Mouse (Mus musculus): ENCODE measurements around the gene Per3. TPM values are rescaled to one million over a fixed set of nuclear protein-coding genes. Genes with fewer than 3 reads are reported as not detected.
"Not testable (repeated sequence)": the region's sequence is repeated elsewhere in the genome, so short reads cannot be mapped to it uniquely, and the experiment has no call there.

The Per3 gene
- total RNA-seq, 2 experiments from 2014 or later: 1.7 to 2.3 TPM

DNA sequence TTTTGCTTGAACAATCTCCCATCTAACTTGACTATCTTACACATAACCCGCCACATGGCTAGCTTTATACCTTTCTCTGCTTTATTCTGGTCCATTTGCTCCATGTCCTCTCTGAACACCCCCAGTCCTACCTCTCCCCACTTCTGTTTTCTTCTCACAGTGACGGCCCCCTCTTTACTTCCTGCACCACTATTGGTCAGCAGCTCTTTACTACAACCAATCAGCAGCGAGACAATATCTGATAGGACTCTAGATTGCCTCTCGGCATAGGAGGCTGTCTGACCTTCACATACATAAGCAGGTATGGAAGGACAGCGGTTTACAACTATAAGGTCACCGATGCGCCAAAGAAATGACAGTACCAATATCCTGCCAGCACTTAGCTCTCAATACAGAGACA, 7.9 kb downstream of the Per3 start:
- no peak for ATAC-seq (replicated peaks; ENCODE audit: low FRiP score, poor library complexity, severe bottlenecking)

DNA sequence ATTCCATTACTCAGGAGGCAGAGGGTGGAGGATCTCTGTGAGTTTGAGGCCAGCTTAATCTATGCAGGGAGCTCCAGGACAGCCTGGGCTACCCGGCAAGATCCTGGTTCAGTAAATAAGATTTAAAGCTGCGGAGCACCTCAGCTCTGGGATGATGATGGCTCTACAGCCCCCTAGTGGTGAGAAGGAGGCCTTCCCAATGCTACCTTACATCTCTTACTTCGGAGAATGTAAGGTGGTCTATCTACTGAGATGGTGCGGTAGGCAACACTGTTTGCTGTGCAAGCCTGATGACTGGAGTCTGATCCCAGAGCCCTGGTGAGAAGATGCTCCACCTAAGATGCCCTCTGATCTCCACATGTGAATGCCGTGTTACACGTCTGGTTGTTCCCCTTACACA, 17.5 kb downstream of the Per3 start:
- ATAC-seq (replicated peaks; ENCODE audit: low FRiP score, poor library complexity, severe bottlenecking): 0 out of 2 replicates have a peak, but pooled peaks have one; percentile 58

DNA sequence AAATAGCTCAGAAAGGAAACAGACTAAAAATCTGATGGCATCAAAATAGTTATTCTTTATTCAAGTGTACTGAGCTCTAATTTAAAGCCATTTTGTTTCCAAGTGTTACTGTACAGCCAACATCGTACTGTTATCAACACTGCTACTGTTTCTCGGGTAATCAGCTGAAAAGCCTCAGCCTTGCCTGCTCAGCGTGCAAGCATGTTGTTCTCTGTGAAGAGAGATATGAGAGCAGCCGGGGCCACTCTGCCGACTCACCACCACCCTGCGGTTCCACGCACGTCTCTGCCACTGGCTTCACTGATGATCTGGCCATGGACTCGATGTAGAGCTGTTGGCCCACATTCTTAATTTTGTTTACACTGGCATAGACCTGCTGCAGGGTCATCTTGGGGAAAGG, 20.3 kb downstream of the Per3 start:
- ATAC-seq (replicated peaks; ENCODE audit: low FRiP score, poor library complexity, severe bottlenecking): no peak

DNA sequence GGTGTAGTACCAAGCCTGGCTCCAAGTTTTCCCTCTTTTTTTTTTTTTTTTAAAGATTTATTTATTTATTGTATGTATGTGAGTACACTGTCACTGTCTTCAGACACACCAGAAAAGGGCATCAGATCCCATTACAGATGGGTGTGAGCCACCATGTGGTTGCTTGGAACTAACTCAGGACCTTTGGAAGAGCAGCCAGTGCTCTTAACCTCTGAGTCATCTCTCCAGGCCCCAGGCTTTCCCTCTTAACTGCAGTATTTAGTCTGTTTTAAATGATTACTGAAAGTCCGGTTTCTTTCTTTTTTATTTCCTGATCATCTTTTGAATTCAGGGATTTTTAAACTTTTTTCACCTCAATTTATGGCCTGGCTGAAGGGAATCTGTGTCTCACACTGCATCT, 27.1 kb downstream of the Per3 start:
- ATAC-seq (replicated peaks; ENCODE audit: low FRiP score, poor library complexity, severe bottlenecking): not testable (repeated sequence)

DNA sequence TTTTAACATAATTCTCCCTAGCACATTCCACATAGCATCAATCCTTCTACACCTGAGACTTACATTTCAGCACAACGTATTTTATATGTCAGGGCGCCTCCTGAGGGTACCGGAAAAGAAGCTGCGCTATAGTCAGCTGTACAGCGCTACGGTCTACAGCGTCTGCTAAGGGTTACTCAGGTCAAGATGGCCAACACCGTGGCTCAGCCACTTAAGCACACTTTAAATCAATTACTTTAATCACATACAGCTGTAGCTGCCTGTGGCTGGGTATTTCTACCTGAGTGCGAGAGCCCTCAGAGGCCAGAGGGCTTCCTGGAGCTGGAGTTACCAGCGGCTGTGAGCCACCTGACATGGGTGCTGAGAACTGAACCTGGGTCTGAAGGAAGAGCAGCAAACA, 28.5 kb downstream of the Per3 start:
- ATAC-seq (replicated peaks; ENCODE audit: low FRiP score, poor library complexity, severe bottlenecking): no peak

DNA sequence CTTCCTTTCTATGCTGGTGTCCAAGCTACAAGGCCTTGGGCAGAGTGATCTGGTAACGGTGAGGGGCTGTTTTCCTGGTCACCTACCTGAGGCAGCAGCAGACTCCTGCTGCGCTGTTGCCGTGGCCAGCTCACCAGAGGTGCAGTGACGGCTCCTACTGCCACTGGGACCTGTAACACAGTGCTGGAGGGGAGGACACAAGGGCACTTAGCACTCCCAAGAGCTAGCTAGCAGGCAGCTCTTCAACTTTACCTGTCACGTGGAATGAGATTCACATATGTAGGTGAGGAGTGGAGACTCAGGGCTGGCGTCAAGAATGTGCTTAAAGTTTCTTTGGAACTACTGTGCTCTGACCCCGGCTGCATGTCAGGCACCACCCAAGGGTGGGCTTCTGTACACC, 34.1 kb downstream of the Per3 start:
- ATAC-seq (replicated peaks; ENCODE audit: low FRiP score, poor library complexity, severe bottlenecking): no peak

DNA sequence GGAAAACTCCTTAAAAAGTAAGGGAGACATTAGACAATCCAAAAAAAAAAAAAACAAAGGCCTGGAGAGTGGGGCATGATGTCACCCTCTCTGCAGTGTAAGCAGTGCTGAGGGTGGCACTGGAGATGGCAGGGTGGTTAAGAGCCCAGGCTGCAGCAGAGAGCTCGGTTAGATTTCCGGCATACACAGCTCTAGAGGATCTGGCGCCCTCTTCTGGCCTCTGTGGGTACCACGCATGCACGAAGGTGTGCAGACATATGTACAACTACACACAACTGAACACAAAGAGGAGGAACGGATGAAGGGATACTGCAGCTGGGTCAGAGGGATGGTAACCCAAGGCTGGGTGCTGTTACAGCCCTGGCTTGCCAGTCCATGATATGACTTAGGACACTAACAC, 37.5 kb downstream of the Per3 start:
- ATAC-seq (replicated peaks; ENCODE audit: low FRiP score, poor library complexity, severe bottlenecking): peak; percentile 64; the same call in 1 of the 2 replicates

DNA sequence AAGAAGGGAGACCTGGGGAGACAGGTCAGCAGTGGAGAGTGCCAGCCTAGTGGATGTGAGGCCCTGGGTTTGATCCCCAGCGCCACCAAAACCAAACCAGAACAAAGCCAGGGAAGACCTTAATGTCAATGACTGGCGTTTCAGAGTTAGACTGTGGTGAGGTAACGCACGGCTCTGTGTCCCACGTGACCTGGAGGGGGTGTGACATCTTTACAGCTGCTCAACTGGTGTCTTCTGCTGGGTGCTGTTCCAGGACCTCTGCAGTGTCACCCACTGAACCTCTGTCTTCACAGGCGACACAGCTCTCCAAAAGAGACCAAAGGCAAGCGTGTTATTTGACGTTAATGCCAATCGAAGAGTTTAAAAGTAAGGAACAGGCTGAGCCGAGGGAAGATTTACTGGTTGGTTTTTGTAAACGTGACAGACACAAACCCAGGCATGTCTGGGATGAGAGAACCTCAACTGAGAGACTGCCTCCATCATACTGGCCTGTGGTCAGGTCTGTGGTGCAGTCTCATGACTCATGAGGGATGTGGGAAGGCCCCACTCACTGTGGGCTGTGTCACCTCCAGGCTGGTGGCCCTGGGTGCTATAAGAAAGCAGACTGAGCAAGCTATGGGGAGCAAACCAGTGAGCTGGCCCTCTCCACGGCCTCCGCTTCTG, 38.7 kb downstream of the Per3 start:
- ATAC-seq (replicated peaks; ENCODE audit: low FRiP score, poor library complexity, severe bottlenecking): no peak

DNA sequence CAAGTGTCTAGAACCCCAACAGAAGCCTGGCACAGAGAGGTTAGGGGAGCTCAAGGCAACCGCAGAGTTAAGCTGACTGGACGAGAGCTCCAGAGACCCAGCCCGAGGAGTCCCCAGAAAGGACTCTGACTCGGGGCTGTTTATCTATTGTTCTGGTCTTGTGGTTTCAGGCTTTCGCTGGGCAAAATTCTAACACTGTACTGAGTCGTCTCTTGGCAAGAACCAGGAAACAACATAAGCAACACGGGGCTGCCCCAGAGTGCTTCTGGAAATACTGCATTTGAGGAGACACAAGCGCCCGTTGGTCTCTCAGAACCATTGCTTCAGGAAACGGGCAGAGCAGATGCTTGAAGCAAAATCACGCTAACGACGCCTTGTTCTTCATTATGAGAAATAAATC, 43.1 kb downstream of the Per3 start:
- no peak for ATAC-seq (replicated peaks; ENCODE audit: low FRiP score, poor library complexity, severe bottlenecking)

DNA sequence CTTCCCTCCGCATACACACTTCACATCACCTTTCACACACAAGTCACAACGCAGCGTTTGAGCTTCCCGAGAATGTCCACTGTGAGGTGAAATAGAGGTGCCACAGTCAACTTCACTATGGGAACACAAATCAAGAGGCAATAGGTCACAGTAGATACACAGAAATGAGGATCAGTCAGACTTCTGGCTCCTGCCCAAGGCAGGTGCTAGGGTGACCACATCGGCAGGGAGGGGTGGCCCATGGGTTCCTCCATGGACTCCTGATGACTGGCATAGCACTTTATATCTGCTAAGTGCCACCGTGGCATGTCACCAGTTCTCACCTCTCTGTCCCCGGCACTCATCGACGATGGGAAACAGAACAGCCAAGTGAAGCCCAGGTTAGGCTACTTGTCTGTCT, 45.8 kb downstream of the Per3 start:
- ATAC-seq (replicated peaks; ENCODE audit: low FRiP score, poor library complexity, severe bottlenecking): no peak

DNA sequence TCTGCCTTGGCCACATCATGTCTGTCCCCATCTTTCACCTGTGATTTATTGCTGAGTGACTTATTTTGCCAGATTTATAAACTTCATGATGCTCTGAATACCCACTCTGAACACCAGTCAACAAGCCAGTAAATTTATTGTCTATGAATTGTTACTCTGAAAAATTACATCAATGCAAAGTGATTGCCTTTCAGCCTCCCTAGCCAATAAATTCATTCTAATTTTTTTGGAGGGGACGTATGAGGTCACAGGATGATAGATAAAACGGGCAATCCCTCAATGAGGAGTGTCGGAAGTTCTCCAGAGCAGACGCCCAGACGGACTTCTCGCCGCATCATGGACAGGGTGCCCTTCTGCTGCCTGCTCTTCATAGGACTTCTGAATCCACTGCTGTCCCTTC, 47.7 kb downstream of the Per3 start, which contains the start of gene Uts2:
TSS of gene Uts2 (plus strand) at position 301 of the 400 bp plus-strand sequence.
- no peak for ATAC-seq (replicated peaks; ENCODE audit: low FRiP score, poor library complexity, severe bottlenecking)

DNA sequence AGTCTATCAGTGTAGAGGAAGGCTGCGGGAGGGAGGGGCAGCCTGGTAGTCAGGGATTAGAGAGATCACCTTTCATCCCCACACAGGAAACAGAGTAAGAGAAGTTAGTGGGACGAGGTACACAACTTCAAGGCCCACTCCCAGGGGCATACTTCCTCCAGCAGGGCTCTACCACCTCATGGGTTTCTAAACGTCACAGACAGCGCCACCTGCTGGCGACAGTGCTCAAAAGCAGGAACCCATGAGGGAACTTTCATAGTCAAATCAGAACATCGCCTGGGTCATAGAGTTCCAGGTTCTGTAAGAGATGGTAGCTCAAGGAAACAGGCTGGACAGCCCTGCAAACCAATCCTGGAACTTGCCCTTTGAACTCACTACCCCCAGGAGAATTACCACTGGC, 54.3 kb downstream of the Per3 start:
- ATAC-seq (replicated peaks; ENCODE audit: low FRiP score, poor library complexity, severe bottlenecking): no peak

DNA sequence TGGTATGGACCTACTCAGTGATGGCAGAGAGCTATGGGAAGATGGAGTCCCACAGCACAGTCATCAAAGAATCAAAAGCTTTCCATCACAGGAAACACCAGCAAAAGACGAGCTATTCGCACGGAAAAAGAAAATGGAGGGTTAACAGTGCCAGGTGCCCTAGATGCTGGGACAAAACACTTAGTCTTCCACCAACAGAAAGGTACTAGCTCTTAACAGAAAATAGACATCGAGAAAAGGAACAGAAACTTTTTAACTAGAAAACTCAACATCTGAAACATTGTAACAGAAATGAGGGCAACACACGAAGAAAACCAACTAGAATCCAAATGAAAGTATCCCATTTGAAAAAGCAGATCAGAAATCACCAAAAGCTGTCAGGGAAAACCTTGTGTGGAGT, 64.3 kb downstream of the Per3 start:
- no peak for ATAC-seq (replicated peaks; ENCODE audit: low FRiP score, poor library complexity, severe bottlenecking)

DNA sequence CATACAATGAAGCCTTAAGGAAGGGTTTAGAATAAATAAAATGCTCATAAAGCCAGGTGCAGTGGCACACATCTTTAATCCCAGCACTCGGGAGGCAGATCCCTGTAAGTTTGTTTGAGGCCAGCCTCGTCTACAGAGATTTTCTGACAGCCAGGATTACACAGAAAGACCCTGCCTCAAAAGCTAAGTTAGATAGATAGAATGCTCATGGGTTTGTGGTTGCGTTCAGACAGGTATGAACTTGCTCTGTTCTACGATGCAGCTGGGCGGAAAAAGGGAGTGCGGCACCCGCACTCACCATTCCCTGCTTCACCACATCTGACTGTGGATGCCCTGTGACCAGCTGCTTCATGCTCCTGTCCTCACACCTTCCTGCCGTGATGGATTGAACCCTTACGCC, 65.0 kb downstream of the Per3 start:
- ATAC-seq (replicated peaks; ENCODE audit: low FRiP score, poor library complexity, severe bottlenecking): no peak

DNA sequence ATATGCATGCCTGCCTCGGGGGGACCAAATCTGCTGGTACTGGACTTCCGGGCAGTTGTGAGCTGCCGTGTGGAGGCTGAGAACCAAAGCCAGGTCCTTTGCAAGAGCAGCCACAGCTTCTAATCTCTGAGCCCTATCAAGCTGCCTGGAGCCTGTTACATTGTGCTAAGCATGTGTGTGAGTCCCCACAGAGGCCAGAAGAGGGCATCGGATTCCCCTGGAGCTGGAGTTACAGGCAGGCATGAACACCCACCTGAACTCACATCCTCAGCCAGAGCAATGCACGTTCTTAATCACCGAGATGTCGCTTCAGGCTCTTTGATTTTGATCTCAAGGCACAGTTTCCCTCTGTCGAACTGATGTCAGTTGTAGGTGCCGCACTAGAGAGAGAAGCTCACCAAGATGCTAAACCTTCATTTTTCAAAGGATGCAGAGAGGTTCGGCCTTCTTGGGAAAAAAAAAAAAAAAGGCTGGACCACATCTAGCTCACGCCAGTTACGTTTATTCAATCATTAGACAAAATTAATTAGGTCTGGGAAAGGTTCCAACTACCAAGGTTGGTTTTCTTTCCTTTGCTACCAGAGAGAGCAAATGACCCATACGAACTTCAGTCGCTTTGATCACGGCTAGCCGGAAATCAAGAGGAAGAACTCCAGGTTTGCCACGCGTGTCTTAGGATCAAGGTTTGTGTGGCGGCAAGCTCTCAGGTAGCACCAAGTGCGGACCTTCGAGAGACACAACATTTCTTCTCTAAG, 66.1 kb downstream of the Per3 start:
- ATAC-seq (replicated peaks; ENCODE audit: low FRiP score, poor library complexity, severe bottlenecking): no peak

DNA sequence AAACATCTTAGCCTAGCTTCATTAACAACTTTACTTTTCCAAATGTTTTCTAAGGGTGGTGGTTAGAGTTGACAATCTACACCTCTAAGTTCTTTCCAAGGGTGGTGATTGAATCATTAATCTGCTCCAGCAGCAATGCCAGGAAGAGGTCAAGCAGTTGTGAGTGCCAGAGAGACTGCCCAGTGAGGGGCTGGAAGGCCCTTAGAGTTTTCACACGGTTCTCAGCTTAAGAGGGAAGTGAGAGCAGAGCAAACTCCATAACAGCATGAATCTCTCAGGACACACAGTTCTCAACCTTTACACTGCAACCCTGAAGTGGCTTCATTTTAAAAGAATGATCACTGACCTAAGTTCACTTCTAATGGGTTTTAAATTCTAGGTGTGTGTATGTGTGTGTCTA, 69.3 kb downstream of the Per3 start:
- ATAC-seq (replicated peaks; ENCODE audit: low FRiP score, poor library complexity, severe bottlenecking): no peak

DNA sequence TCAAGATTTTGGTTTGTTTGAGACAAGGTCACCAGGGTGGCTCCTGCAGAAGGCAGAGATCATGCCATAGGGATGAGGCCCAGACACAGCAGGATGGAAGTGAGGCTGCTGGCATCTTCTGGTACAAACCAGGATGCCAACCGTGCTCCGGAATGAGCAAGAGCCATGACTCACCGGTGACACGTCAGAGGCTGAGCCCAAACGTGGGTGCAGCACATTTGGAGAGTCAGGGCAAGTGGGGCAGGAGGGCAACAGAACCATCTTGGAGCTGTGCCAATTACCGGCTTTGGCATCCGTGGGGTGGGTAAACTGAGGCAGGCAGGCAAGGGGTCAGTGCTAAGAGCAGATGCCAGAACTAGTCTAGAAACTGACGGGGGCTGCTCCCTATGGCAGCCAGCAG, 71.2 kb downstream of the Per3 start:
- ATAC-seq (replicated peaks; ENCODE audit: low FRiP score, poor library complexity, severe bottlenecking): no peak

DNA sequence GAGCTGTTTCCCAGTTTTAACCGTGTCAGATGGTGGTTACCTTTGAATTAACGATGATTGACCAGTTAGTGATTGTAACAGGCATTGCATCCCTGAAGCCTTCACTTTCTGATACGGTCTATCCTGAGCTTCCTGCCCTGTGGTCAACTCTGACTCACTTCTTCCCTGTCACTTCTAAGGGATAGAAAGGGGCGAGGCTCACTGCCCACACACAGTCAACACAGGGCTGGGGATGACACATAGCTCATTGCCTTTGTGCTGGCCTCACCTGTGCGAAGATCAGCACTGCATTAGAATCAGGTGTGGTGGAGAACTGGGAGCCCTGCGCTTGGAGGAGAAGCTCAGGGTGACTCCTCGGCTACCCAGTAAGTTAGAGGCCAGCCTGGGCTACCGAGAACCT, 75.5 kb downstream of the Per3 start:
- ATAC-seq (replicated peaks; ENCODE audit: low FRiP score, poor library complexity, severe bottlenecking): no peak

DNA sequence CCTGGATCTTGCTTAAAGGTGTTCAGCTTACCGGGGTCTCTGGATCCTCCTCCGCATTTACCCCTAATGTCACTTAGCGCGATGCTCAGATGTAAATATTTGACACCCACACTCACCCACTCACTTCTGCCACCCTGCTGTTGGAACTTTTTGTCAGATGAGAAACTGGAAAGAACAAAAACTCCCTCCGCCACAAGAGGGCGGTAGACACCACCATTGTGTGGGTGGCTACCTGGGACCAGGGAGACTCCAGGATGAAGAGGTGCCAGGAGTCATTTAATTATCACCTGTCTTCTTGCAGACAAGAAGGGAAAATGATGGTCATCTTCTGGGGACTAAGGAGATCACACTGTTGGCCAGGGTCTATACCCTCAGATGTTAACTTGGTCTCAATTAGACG, 77.9 kb downstream of the Per3 start:
- 0 out of 2 replicates have a peak, but pooled peaks have one; percentile 35 for ATAC-seq (replicated peaks; ENCODE audit: low FRiP score, poor library complexity, severe bottlenecking)

DNA sequence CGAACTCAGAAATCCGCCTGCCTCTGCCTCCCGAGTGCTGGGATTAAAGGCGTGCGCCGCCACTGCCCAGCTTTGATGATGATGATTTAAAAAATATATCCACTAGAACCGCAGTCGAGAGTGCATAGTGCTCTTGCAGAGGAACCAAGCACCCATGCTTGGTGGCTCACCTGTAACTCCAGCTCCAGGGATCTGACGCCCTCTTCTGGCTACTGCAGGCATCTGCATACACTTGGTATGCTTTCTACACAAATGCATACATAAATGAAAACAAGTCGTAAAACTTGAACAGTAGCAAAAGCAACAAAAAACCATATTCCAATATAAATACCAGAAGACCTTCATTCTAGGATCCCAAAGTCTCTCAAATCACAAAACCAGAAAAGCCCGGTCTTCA, 78.9 kb downstream of the Per3 start:
- ATAC-seq (replicated peaks; ENCODE audit: low FRiP score, poor library complexity, severe bottlenecking): no peak

Data from erythroid progenitor cell, adult 5-6 weeks (primary cell).